ENCODE assay signal across 8 mouse cellular contexts in the genomic region with DNA sequence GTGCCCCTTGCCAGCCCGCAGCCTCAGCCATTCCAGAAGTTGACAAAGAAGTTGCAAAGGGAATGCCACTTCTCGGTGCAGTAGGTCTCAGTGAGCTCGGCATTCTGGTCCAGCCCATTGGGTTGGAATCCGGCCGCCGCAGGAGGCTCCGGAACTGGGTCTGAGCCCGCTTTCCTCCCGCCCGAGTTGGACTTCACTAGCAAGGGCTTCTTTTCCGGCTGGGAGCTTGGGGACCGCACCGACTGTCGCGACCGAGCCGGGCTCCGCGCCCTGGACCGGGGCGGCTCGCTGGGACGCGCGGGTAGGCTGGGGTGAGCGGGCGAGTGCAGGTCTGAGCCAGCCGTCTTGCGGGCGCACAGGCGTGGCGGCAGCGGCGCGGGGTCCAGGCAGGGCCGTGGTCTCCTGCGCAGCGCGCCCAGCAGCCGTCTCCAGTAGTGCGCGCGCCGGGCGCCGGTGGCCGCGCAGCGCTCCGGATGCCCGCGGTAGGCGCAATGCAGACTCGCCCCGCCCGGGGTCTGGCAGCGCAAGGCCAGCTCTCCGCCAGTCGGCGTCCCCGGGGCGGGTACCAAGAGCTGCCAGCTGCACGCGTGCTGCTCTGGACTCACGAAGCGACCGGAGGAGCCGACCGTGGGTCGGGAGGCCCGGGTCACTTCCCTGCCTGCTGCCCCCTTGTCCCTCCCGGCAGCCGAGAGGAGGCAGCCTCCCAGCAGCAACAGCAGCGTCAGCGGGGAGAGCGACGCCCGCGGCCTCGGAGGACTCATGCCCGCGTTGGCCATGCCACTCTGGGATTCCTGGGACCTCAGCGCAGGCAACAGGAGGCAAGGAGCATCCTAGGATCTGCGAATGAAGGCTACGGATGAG. TPM values are rescaled to one million over a fixed set of nuclear protein-coding genes. Genes with fewer than 3 reads are reported as not detected.
A peak's percentile ranks its signal among the peaks of the same experiment; 100 is the strongest.
DNase-seq lines count a peak whose midpoint lies in the region; ATAC-seq lines count a peak whose summit lies in the region.

No protein-coding gene starts in this region.

- peak overlapping the region; percentile 92 for H3K4me3 ChIP-seq in hindbrain, embryonic 13.5 days
- peak overlapping the region; percentile 66 for H3K4me3 ChIP-seq in macrophage (ENCODE audit: inconsistent target)

- no peaks in the 10 kb centered on the region for H3K9me3 ChIP-seq in hindbrain, embryonic 13.5 days

- peak overlapping the region; percentile 74 for H3K4me2 ChIP-seq in hindbrain, embryonic 13.5 days

- peaks cover 4% of the 10 kb centered on the region; the same call in 1 of the 2 replicates for H3K27me3 ChIP-seq in hindbrain, embryonic 13.5 days

- peak; percentile 92 for DNase-seq in Muller cell, postnatal 12 days (ENCODE audit: inconsistent ontology term)
- peak; percentile 90 to 93 for DNase-seq in cerebellum, postnatal 10 days
- DNase-seq in frontal cortex, postnatal 14 days (ENCODE audit: low spot score in 2 of 2): peak; percentile 47 to 73
- peak; percentile 85 to 87 for DNase-seq in left cerebral cortex, adult 18-20 months (ENCODE audit: low spot score in 2 of 2)
- peak; percentile 93 for DNase-seq in right cerebral cortex, adult 18-20 months
- DNase-seq in urinary bladder, adult 2 months (ENCODE audit: low spot score): peak; percentile 64

- under 1% methylated on average over 65 of the region's 85 CpGs for WGBS in hindbrain, embryonic 13.5 days
- WGBS in macrophage (ENCODE audit: missing documents): 1% methylated on average over 85 of the region's 85 CpGs

- H3K79me2 ChIP-seq in macrophage (ENCODE audit: inconsistent target): peaks cover 88% of the 10 kb centered on the region

- H3K27ac ChIP-seq in hindbrain, embryonic 13.5 days: peak overlapping the region; percentile 95
- peak overlapping the region; percentile 38 for H3K27ac ChIP-seq in macrophage

- H3K4me1 ChIP-seq in hindbrain, embryonic 13.5 days (replicated peaks): peaks cover 18% of the 10 kb centered on the region

- ATAC-seq in hindbrain, embryonic 13.5 days (ENCODE audit: low FRiP score): peak; percentile 89

- H3K36me3 ChIP-seq in hindbrain, embryonic 13.5 days: no peaks in the 10 kb centered on the region
- no peaks in the 10 kb centered on the region for H3K36me3 ChIP-seq in macrophage (ENCODE audit: inconsistent target)

- peak overlapping the region; percentile 90 for H3K9ac ChIP-seq in hindbrain, embryonic 13.5 days

RNA-seq across cellular contexts. Expression of a gene that starts 0.7 kb away (rescaled TPM):
- 56.2 and 64.3 TPM in 2 replicates for polyA plus RNA-seq in hindbrain, embryonic 13.5 days (2015; fragmentation: Nextera tagmentation; extraction: Ambion mirVana)
- 1 to 10 TPM; 8.1 to 8.2 TPM for total RNA-seq in left cerebral cortex, adult 18-20 months (2021)
- total RNA-seq in macrophage (2018; cell fraction: chromatin; rRNA removed): 1 to 10 TPM in 17 of 26 experiments, under 1 TPM in 4, not detected in 5; 0.47 to 5.4 (median 1.4) TPM
- 1 to 10 TPM; 2.0 to 5.0 (median 3.6) TPM for total RNA-seq in macrophage (2018; cell fraction: cytosol; rRNA removed)
- 10 to 100 TPM in 5 of 26 experiments, 1 to 10 TPM in 21; 1.1 to 17.4 (median 5.2) TPM for total RNA-seq in macrophage (2018; cell fraction: nucleus; rRNA removed)
- 3.0 to 4.6 TPM (median 3.6 TPM) in 3 replicates for polyA plus RNA-seq in macrophage (2018)
- polyA plus RNA-seq in urinary bladder, adult 2 months (2012; rRNA removed): 3.8 and 4.6 TPM in 2 replicates

RNA-seq across cellular contexts. Expression of a gene that starts 7.2 kb away (rescaled TPM):
- polyA plus RNA-seq in hindbrain, embryonic 13.5 days (2015; fragmentation: Nextera tagmentation; extraction: Ambion mirVana): 9.8 and 10.1 TPM in 2 replicates
- total RNA-seq in left cerebral cortex, adult 18-20 months (2021): 10 to 100 TPM; 37.6 to 40.0 TPM
- total RNA-seq in macrophage (2018; cell fraction: chromatin; rRNA removed): 100 to 1,000 TPM; 125 to 377 (median 257) TPM
- total RNA-seq in macrophage (2018; cell fraction: cytosol; rRNA removed): 10 to 100 TPM; 28.4 to 48.4 (median 38.2) TPM
- total RNA-seq in macrophage (2018; cell fraction: nucleus; rRNA removed): 100 to 1,000 TPM in 24 of 26 experiments, 10 to 100 TPM in 2; 96.8 to 236 (median 158) TPM
- 25.6 to 27.0 TPM (median 25.6 TPM) in 3 replicates for polyA plus RNA-seq in macrophage (2018)
- 9.1 and 9.6 TPM in 2 replicates for polyA plus RNA-seq in urinary bladder, adult 2 months (2012; rRNA removed)

Comparison
In these comparisons a context has a peak if more than half of its experiments do, and no peak if none do; other contexts are left out.
1. Peak in every context shown above with its lines: DNase-seq, ATAC-seq, H3K4me3 ChIP-seq and H3K27ac ChIP-seq.
2. RNA of a gene that starts 0.7 kb away (polyA plus RNA-seq): 56.2 to 64.3 TPM in hindbrain, embryonic 13.5 days; 3.8 to 4.6 TPM in urinary bladder, adult 2 months and 3.0 to 4.6 TPM in macrophage; every median in the first group is over 10 times any median in the second.